Mouse (Mus musculus): Measurements from ENCODE around the gene C2cd2l. TPM values are rescaled to one million over a fixed set of nuclear protein-coding genes. Genes with fewer than 3 reads are reported as not detected.
"Not testable (repeated sequence)": the region's sequence is repeated elsewhere in the genome, so short reads cannot be mapped to it uniquely, and the experiment has no call there.

Gene C2cd2l
- polyA plus RNA-seq, 1 experiment from 2014 or later, result 10.3 TPM

GRCm38 (mm10) chr9:44337436-44338169 lies 17.5 kb upstream of the C2cd2l start:
- Histone ChIP-seq H3K27me3 (replicated peaks; ENCODE audit: insufficient read depth, low read length) (no peaks in the 10 kb centered on the region), H3K9ac (replicated peaks; ENCODE audit: low read depth) (no peak overlapping the region), H3K4me1 (ENCODE audit: insufficient read depth, low read depth, low read length) (peaks cover 5% of the 10 kb centered on the region), H3K9me3 (ENCODE audit: low read length) (no peaks in the 10 kb centered on the region), H3K4me2 (replicated peaks; ENCODE audit: low read depth, low read length) (no peak overlapping the region), H3K27ac (ENCODE audit: low read length) (no peak overlapping the region), H3K4me3 (ENCODE audit: low read depth, low read length) (no peak overlapping the region), H3K36me3 (ENCODE audit: insufficient read depth, low read length) (peaks cover 11% of the 10 kb centered on the region; the same call in 1 of the 2 replicates)
- no peak for ATAC-seq
- 53% methylated on average over 9 of the region's 9 CpGs for WGBS
- no peak for DNase-seq (ENCODE audit: low spot score)
- no peak for TF ChIP-seq CTCF (IDR thresholded peaks at IDR 0.05)

GRCm38 (mm10) chr9:44336964-44337363 lies 16.9 kb upstream of the C2cd2l start:
- Histone ChIP-seq H3K4me1 (ENCODE audit: insufficient read depth, low read depth, low read length) (peaks cover 5% of the 10 kb centered on the region), H3K4me3 (ENCODE audit: low read depth, low read length) (no peak overlapping the region), H3K27ac (ENCODE audit: low read length) (no peak overlapping the region), H3K4me2 (replicated peaks; ENCODE audit: low read depth, low read length) (peak overlapping the region; percentile 98; the same call in 1 of the 2 replicates), H3K9me3 (ENCODE audit: low read length) (no peaks in the 10 kb centered on the region), H3K36me3 (ENCODE audit: insufficient read depth, low read length) (peaks cover 15% of the 10 kb centered on the region; the same call in 1 of the 2 replicates), H3K9ac (replicated peaks; ENCODE audit: low read depth) (no peak overlapping the region), H3K27me3 (replicated peaks; ENCODE audit: insufficient read depth, low read length) (no peaks in the 10 kb centered on the region)
- 42% methylated on average over 3 of the region's 3 CpGs for WGBS
- TF ChIP-seq EP300 (IDR thresholded peaks at IDR 0.05), result no peak
- TF ChIP-seq CTCF (IDR thresholded peaks at IDR 0.05), result no peak
- DNase-seq (ENCODE audit: low spot score), result no peak
- no peak for ATAC-seq

- H3K9ac ChIP-seq (replicated peaks; ENCODE audit: low read depth); H3K27me3 ChIP-seq (replicated peaks; ENCODE audit: insufficient read depth, low read length); H3K27ac ChIP-seq (ENCODE audit: low read length); H3K4me1 ChIP-seq (ENCODE audit: insufficient read depth, low read depth, low read length); H3K9me3 ChIP-seq (ENCODE audit: low read length); ATAC-seq; DNase-seq (ENCODE audit: low spot score); H3K4me3 ChIP-seq (ENCODE audit: low read depth, low read length): not testable (repeated sequence)
- Histone ChIP-seq H3K4me2 (replicated peaks; ENCODE audit: low read depth, low read length) (peak overlapping the region; percentile 98; the same call in 1 of the 2 replicates), H3K36me3 (ENCODE audit: insufficient read depth, low read length) (peaks cover 15% of the 10 kb centered on the region; the same call in 1 of the 2 replicates)
- 25% methylated on average over 4 of the region's 4 CpGs for WGBS
Observed at GRCm38 (mm10) chr9:44336513-44336912, 16.4 kb upstream of the C2cd2l start.

GRCm38 (mm10) chr9:44336093-44336406 lies 16.0 kb upstream of the C2cd2l start:
- Histone ChIP-seq H3K27ac (ENCODE audit: low read length) (0 out of 2 replicates have a peak overlapping the region, but pooled peaks have one; percentile 83), H3K4me2 (replicated peaks; ENCODE audit: low read depth, low read length) (peak overlapping the region; percentile 98), H3K4me3 (ENCODE audit: low read depth, low read length) (peak overlapping the region; percentile 65), H3K4me1 (ENCODE audit: insufficient read depth, low read depth, low read length) (peaks cover 5% of the 10 kb centered on the region), H3K36me3 (ENCODE audit: insufficient read depth, low read length) (peaks cover 15% of the 10 kb centered on the region; the same call in 1 of the 2 replicates), H3K27me3 (replicated peaks; ENCODE audit: insufficient read depth, low read length) (no peaks in the 10 kb centered on the region), H3K9ac (replicated peaks; ENCODE audit: low read depth) (peak overlapping the region; percentile 81), H3K9me3 (ENCODE audit: low read length) (no peaks in the 10 kb centered on the region)
- 2% methylated on average over 5 of the region's 5 CpGs for WGBS
- DNase-seq (ENCODE audit: low spot score) (no peak), ATAC-seq (no peak)
- no peak for TF ChIP-seq CTCF (IDR thresholded peaks at IDR 0.05)
- TF ChIP-seq EP300 (IDR thresholded peaks at IDR 0.05), result no peak

GRCm38 (mm10) chr9:44335331-44336092 lies 15.4 kb upstream of the C2cd2l start:
- H3K36me3 ChIP-seq (ENCODE audit: insufficient read depth, low read length), result peaks cover 15% of the 10 kb centered on the region; the same call in 1 of the 2 replicates
- ATAC-seq (no peak), DNase-seq (ENCODE audit: low spot score) (no peak)
- H3K4me1 ChIP-seq (ENCODE audit: insufficient read depth, low read depth, low read length), result peaks cover 5% of the 10 kb centered on the region
- H3K9me3 ChIP-seq (ENCODE audit: low read length), result no peaks in the 10 kb centered on the region
- H3K4me2 ChIP-seq (replicated peaks; ENCODE audit: low read depth, low read length), result peak overlapping the region; percentile 98
- peak overlapping the region; percentile 83 for H3K27ac ChIP-seq (ENCODE audit: low read length)
- peak overlapping the region; percentile 81 for H3K9ac ChIP-seq (replicated peaks; ENCODE audit: low read depth)
- WGBS, result under 1% methylated on average over 49 of the region's 50 CpGs
- H3K27me3 ChIP-seq (replicated peaks; ENCODE audit: insufficient read depth, low read length), result no peaks in the 10 kb centered on the region
- TF ChIP-seq CTCF (IDR thresholded peaks at IDR 0.05) (no peak), EP300 (IDR thresholded peaks at IDR 0.05) (no peak)
- H3K4me3 ChIP-seq (ENCODE audit: low read depth, low read length), result peak overlapping the region; percentile 65

Data from lung, postnatal 0 days (tissue).